Mouse (Mus musculus): ENCODE results near the gene Atg4d.

DNA sequence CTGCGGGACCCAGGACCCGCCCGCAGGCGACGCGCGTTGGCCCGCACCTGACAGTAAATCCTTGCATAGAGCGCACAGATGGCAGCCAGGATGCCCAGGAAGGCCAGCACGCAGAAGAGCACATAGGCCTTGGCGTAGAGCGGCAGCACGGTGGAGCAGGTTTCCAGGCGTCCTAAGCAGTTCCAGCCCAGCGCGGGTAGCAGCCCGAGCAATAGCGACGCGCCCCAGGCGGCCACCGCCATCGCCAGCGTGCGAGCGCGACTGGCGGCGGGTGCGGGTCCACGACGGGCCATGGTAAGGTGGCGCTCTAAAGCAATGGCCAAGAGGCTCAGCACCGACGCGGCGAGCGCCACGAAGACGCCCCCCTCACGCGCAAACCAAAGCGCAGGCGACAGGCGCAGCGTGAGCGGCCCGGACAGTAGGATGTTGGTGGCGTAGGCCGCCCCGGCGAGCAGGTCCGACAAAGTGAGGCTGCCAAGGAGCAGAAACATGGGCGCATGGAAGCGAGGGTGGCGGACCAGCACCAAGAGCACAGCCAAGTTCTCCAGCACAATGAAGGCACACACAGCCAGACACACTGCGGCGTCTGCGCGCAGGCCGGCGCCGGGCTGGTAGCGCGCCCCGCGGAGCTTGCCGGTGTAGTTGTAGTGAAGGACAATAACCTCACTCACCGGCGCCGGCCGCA is 20.5 kb upstream of the Atg4d start:
- TF ChIP-seq POLR2A (IDR thresholded peaks at IDR 0.05; ENCODE audit: insufficient read length, low read depth), result no peak
- no peak for TF ChIP-seq MAX (IDR thresholded peaks at IDR 0.05; ENCODE audit: low read depth)
- TF ChIP-seq USF1 (IDR thresholded peaks at IDR 0.05; ENCODE audit: low read depth), result no peak
- TF ChIP-seq POLR2AphosphoS2 (IDR thresholded peaks at IDR 0.05; ENCODE audit: insufficient read length, low read depth), result no peak
- TF ChIP-seq CEBPB (IDR thresholded peaks at IDR 0.05; ENCODE audit: insufficient read depth, poor library complexity, severe bottlenecking), result no peak
- TF ChIP-seq MYOG (IDR thresholded peaks at IDR 0.05; ENCODE audit: control insufficient read depth in 1 of 3, insufficient read depth in 1 of 3, insufficient read length in 2 of 3, low read depth in 2 of 3), result no peak
- TF ChIP-seq REST (IDR thresholded peaks at IDR 0.05; ENCODE audit: insufficient read depth, insufficient read length), result no peak
- TF ChIP-seq TCF12 (IDR thresholded peaks at IDR 0.05; ENCODE audit: insufficient read depth, poor library complexity, severe bottlenecking), result no peak
- TF ChIP-seq E2F4 (IDR thresholded peaks at IDR 0.05; ENCODE audit: insufficient read depth), result no peak

Measured in myocyte (in vitro differentiated cells).